Mouse (Mus musculus): Measurements from ENCODE around the gene Ccnb3.
"Not testable (repeated sequence)": the region's sequence is repeated elsewhere in the genome, so short reads cannot be mapped to it uniquely, and the experiment has no call there.

- not testable (repeated sequence) for TF ChIP-seq USF1 (IDR thresholded peaks at IDR 0.05; ENCODE audit: low read depth, low read length); CTCF (IDR thresholded peaks at IDR 0.05 in 2 of 3, conservative IDR thresholded peaks at IDR 0.05 in 1 of 3; ENCODE audit: control insufficient read depth in 1 of 3, insufficient read depth in 1 of 3, low read depth in 2 of 3, low read length in 3 of 3, poor library complexity in 1 of 3, severe bottlenecking in 1 of 3); MXI1 (IDR thresholded peaks at IDR 0.05; ENCODE audit: low read depth, low read length); POLR2A (IDR thresholded peaks at IDR 0.05; ENCODE audit: control insufficient read depth in 1 of 2, insufficient read depth in 1 of 2, low read depth in 1 of 2, low read length in 2 of 2, poor library complexity in 1 of 2); USF2 (IDR thresholded peaks at IDR 0.05; ENCODE audit: borderline replicate concordance in 1 of 2, insufficient read depth in 1 of 2, low read depth in 1 of 2, low read length in 2 of 2); TCF12 (IDR thresholded peaks at IDR 0.05; ENCODE audit: low read depth, low read length)
Measured at GRCm38 (mm10) chrX:6983916-6984315, 57.5 kb downstream of the Ccnb3 start.

Measured in MEL (cell line).